Mouse (Mus musculus): ENCODE measurements around the gene Tnp1. TPM values are rescaled to one million over a fixed set of nuclear protein-coding genes. Genes with fewer than 3 reads are reported as not detected.
A peak's percentile ranks its signal among the peaks of the same experiment; 100 is the strongest.

Gene Tnp1
- polyA plus RNA-seq, 1 experiment from 2014 or later: not detected

- Histone ChIP-seq H3K4me1 (no peaks in the 10 kb centered on the region), H3K4me3 (no peak overlapping the region), H3K9me3 (no peaks in the 10 kb centered on the region), H3K9ac (no peak overlapping the region), H3K36me3 (no peaks in the 10 kb centered on the region), H3K27ac (no peak overlapping the region), H3K27me3 (replicated peaks) (no peaks in the 10 kb centered on the region), H3K4me2 (replicated peaks) (no peak overlapping the region)
- 82% methylated on average over 5 of the region's 5 CpGs for WGBS
- no peak for ATAC-seq (ENCODE audit: low FRiP score, low read depth)
These were observed 20.8 kb downstream of the Tnp1 start for GRCm38 (mm10) chr1:72994751-72995528.

- no peaks in the 10 kb centered on the region for H3K27me3 ChIP-seq (replicated peaks)
- WGBS: 70% methylated on average over 2 of the region's 2 CpGs
- no peak overlapping the region for H3K27ac ChIP-seq
- ATAC-seq (ENCODE audit: low FRiP score, low read depth): no peak
- H3K4me1 ChIP-seq: no peaks in the 10 kb centered on the region
- H3K4me2 ChIP-seq (replicated peaks): no peak overlapping the region
- H3K36me3 ChIP-seq: no peaks in the 10 kb centered on the region
- no peak overlapping the region for H3K9ac ChIP-seq
- H3K4me3 ChIP-seq: no peak overlapping the region
- no peaks in the 10 kb centered on the region for H3K9me3 ChIP-seq
These were observed 22.7 kb downstream of the Tnp1 start for GRCm38 (mm10) chr1:72992944-72993464.

- H3K4me1 ChIP-seq: no peaks in the 10 kb centered on the region
- H3K27ac ChIP-seq: no peak overlapping the region
- no peak overlapping the region for H3K9ac ChIP-seq
- 40% methylated on average over 2 of the region's 2 CpGs for WGBS
- no peak overlapping the region for H3K4me3 ChIP-seq
- no peaks in the 10 kb centered on the region for H3K27me3 ChIP-seq (replicated peaks)
- H3K9me3 ChIP-seq: no peaks in the 10 kb centered on the region
- no peak overlapping the region for H3K4me2 ChIP-seq (replicated peaks)
- H3K36me3 ChIP-seq: no peaks in the 10 kb centered on the region
- ATAC-seq (ENCODE audit: low FRiP score, low read depth): no peak
These were observed 23.5 kb downstream of the Tnp1 start for GRCm38 (mm10) chr1:72992209-72992608.

GRCm38 (mm10) chr1:72988904-72989303, 26.8 kb downstream of the Tnp1 start:
- Histone ChIP-seq H3K27ac (no peak overlapping the region), H3K4me2 (replicated peaks) (no peak overlapping the region), H3K9ac (no peak overlapping the region), H3K9me3 (no peaks in the 10 kb centered on the region), H3K4me3 (no peak overlapping the region), H3K36me3 (no peaks in the 10 kb centered on the region), H3K27me3 (replicated peaks) (no peaks in the 10 kb centered on the region), H3K4me1 (no peaks in the 10 kb centered on the region)
- ATAC-seq (ENCODE audit: low FRiP score, low read depth): no peak
- 92% methylated on average over 3 of the region's 3 CpGs for WGBS

- WGBS: 94% methylated on average over 4 of the region's 4 CpGs
- H3K4me1 ChIP-seq: no peaks in the 10 kb centered on the region
- H3K4me3 ChIP-seq: no peak overlapping the region
- no peaks in the 10 kb centered on the region for H3K36me3 ChIP-seq
- H3K4me2 ChIP-seq (replicated peaks): no peak overlapping the region
- H3K27ac ChIP-seq: no peak overlapping the region
- no peaks in the 10 kb centered on the region for H3K27me3 ChIP-seq (replicated peaks)
- no peak overlapping the region for H3K9ac ChIP-seq
- no peaks in the 10 kb centered on the region for H3K9me3 ChIP-seq
- ATAC-seq (ENCODE audit: low FRiP score, low read depth): no peak
These were observed 29.0 kb downstream of the Tnp1 start for GRCm38 (mm10) chr1:72986715-72987114.

GRCm38 (mm10) chr1:72978956-72979355, 36.8 kb downstream of the Tnp1 start:
- H3K4me2 ChIP-seq (replicated peaks): no peak overlapping the region
- no peak overlapping the region for H3K9ac ChIP-seq
- H3K27me3 ChIP-seq (replicated peaks): no peaks in the 10 kb centered on the region
- 82% methylated on average over 9 of the region's 9 CpGs for WGBS
- no peak for ATAC-seq (ENCODE audit: low FRiP score, low read depth)
- no peak overlapping the region for H3K4me3 ChIP-seq
- H3K36me3 ChIP-seq: no peaks in the 10 kb centered on the region
- H3K9me3 ChIP-seq: no peaks in the 10 kb centered on the region
- H3K4me1 ChIP-seq: no peaks in the 10 kb centered on the region
- H3K27ac ChIP-seq: no peak overlapping the region

- H3K4me3 ChIP-seq: no peak overlapping the region
- H3K4me2 ChIP-seq (replicated peaks): no peak overlapping the region
- no peak overlapping the region for H3K27ac ChIP-seq
- H3K9me3 ChIP-seq: no peaks in the 10 kb centered on the region
- no peaks in the 10 kb centered on the region for H3K36me3 ChIP-seq
- no peak overlapping the region for H3K9ac ChIP-seq
- H3K27me3 ChIP-seq (replicated peaks): no peaks in the 10 kb centered on the region
- ATAC-seq (ENCODE audit: low FRiP score, low read depth): no peak
- peaks cover 7% of the 10 kb centered on the region for H3K4me1 ChIP-seq
These were observed 41.5 kb downstream of the Tnp1 start for GRCm38 (mm10) chr1:72974226-72974625.

GRCm38 (mm10) chr1:72970461-72970860, 45.2 kb downstream of the Tnp1 start:
- H3K9me3 ChIP-seq: no peaks in the 10 kb centered on the region
- no peak overlapping the region for H3K27ac ChIP-seq
- ATAC-seq (ENCODE audit: low FRiP score, low read depth): no peak
- no peak overlapping the region for H3K4me3 ChIP-seq
- H3K9ac ChIP-seq: no peak overlapping the region
- H3K27me3 ChIP-seq (replicated peaks): no peaks in the 10 kb centered on the region
- WGBS: 94% methylated on average over 9 of the region's 9 CpGs
- H3K4me2 ChIP-seq (replicated peaks): no peak overlapping the region
- peaks cover 10% of the 10 kb centered on the region for H3K4me1 ChIP-seq
- H3K36me3 ChIP-seq: no peaks in the 10 kb centered on the region

GRCm38 (mm10) chr1:72969113-72969812, 46.4 kb downstream of the Tnp1 start:
- Histone ChIP-seq H3K4me2 (replicated peaks) (no peak overlapping the region), H3K27ac (no peak overlapping the region), H3K27me3 (replicated peaks) (no peaks in the 10 kb centered on the region), H3K36me3 (no peaks in the 10 kb centered on the region), H3K9ac (no peak overlapping the region), H3K4me1 (peaks cover 10% of the 10 kb centered on the region), H3K4me3 (no peak overlapping the region), H3K9me3 (no peaks in the 10 kb centered on the region)
- ATAC-seq (ENCODE audit: low FRiP score, low read depth): peak; percentile 50; the same call in 1 of the 2 replicates
- 33% methylated on average over 10 of the region's 10 CpGs for WGBS

GRCm38 (mm10) chr1:72966423-72966822, 49.3 kb downstream of the Tnp1 start:
- H3K36me3 ChIP-seq: no peaks in the 10 kb centered on the region
- WGBS: 86% methylated on average over 4 of the region's 4 CpGs

More at GRCm38 (mm10) chr1:72966423-72966822, 49.3 kb downstream of the Tnp1 start:
- Histone ChIP-seq H3K9ac (no peak overlapping the region), H3K4me1 (peaks cover 17% of the 10 kb centered on the region), H3K4me2 (replicated peaks) (no peak overlapping the region), H3K27me3 (replicated peaks) (no peaks in the 10 kb centered on the region), H3K9me3 (no peaks in the 10 kb centered on the region), H3K27ac (no peak overlapping the region), H3K4me3 (no peak overlapping the region)
- ATAC-seq (ENCODE audit: low FRiP score, low read depth): no peak

Measured in neural tube, embryonic 12.5 days (tissue).